Mouse (Mus musculus) heart, adult 8-10 months (tissue): ENCODE measurements around the gene Sox6. TPM values are rescaled to one million over a fixed set of nuclear protein-coding genes. Genes with fewer than 3 reads are reported as not detected.

Source experiments
- DNase-seq: peaks from one replicate; pipeline ENCODE4 v3.0.0; 2022; ENCODE audit warnings: low spot score
- total RNA-seq, 4 experiments: library from RNA; stranded (reverse); gene quantifications; 2 replicates each; pipeline ENCODE4 v1.2.4; 2022

The Sox6 gene
- total RNA-seq, 4 experiments from 2014 or later, result 21.3 to 32.2 (median 26.4) TPM

- no peak for DNase-seq
Measured at GRCm38 (mm10) chr7:115565060-115565426, 473.6 kb downstream of the Sox6 start.

GRCm38 (mm10) chr7:115564359-115565059, 474.1 kb downstream of the Sox6 start:
- DNase-seq, result no peak

DNA sequence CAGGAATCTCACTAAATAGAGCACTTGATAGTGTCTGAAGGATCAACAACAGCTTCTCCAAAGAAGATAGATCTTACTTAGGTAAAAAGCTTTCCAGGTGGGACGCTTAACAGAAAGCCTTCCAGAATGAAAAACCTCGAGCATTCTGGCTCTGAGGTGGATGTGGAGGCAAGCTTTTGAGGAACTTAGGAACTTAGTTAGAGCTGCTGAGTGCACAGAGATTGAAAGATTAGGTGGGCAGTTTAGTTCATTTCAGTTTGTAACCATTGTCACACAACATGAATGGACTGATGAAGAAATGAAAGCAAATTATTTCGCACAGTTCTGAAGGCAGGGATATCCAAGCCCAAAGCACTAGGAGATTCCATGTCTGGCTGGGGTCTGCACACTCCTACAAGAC, 481.9 kb downstream of the Sox6 start:
- DNase-seq, result no peak

GRCm38 (mm10) chr7:115550197-115550804, 488.3 kb downstream of the Sox6 start:
- DNase-seq, result no peak

GRCm38 (mm10) chr7:115549670-115550069, 488.9 kb downstream of the Sox6 start:
- no peak for DNase-seq

GRCm38 (mm10) chr7:115545585-115546374, 492.8 kb downstream of the Sox6 start:
- no peak for DNase-seq

- DNase-seq, result no peak
Measured at GRCm38 (mm10) chr7:115543596-115543995, 495.0 kb downstream of the Sox6 start.

GRCm38 (mm10) chr7:115540261-115540660, 498.3 kb downstream of the Sox6 start:
- no peak for DNase-seq

GRCm38 (mm10) chr7:115539003-115539402, 499.6 kb downstream of the Sox6 start:
- DNase-seq, result no peak

DNA sequence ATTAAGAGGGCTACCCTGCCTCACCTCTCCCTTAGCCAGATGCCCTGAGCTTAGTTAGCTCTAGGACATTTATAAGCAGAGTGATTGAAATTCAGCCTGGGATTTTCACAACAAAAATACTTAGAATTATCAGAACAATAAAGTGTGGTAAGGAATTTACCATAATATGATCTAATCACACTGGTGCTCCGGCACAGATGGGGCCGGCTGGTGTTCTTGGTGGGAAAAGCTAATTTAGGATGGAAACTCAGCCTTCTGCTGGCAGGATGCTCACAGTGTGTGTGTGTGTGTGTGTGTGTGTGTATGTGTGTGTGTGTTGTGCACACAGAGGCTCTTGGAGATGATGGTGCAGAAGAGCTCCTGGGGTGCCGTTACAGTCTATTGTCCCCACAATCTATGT, 501.0 kb downstream of the Sox6 start:
- no peak for DNase-seq

DNA sequence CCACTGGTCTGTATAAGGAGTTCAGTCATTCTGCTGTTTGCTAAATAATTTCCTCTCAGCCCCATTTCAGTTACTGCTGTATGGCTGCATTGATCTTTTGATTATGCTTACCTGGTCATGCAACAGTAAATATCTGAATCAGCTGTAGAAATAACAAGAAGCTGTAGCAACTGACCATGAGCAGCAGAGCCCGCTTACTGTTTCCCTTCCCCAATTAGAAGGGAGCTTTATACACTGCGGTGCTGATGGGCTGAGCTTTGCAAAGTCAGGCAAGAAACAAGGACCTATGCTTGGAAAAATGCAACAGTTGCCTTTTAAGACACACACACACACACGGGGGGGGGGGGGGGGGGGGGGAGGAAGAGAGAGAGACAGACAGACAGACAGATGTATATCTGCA, 502.1 kb downstream of the Sox6 start:
- DNase-seq, result no peak

GRCm38 (mm10) chr7:115531875-115532274, 506.7 kb downstream of the Sox6 start:
- no peak for DNase-seq

GRCm38 (mm10) chr7:115531217-115531616, 507.4 kb downstream of the Sox6 start:
- no peak for DNase-seq

DNA sequence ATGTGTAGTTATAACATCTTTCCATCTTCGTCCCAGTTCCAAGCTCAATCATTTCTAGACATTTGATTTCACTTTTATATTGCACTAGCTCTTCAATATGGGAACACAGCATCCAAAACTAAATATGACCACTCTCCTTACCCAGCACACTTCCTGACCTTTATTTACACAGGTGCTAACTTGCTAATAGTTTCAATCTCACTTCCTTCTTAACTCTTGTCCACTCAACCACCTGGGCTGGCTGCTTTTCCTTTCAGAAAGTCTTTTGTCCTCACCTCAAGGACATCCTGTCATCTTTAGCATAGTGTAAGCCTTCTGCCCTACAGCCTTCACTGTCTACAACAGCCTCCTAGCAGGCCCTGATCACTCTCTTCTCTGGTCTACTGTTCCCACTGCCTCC, 520.9 kb downstream of the Sox6 start:
- DNase-seq, result no peak

DNA sequence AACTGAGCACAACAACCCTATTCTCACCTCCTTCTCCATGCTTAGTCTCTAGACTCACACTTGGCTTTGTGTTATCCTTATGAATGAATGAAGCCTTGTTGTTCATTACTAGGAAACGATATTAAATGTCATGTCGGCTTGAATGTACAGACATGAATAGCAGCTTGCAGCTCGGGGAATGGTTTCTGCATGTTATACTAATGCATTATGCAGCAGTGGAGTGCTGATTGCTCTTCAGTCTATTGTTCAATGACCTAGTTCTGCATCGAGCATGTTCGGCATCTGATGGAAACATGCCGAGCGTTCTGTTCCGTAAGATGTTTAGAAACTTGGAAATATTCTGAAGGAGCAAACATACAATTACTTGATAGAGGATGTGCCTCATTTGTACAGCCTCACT, 524.9 kb downstream of the Sox6 start:
- no peak for DNase-seq

DNA sequence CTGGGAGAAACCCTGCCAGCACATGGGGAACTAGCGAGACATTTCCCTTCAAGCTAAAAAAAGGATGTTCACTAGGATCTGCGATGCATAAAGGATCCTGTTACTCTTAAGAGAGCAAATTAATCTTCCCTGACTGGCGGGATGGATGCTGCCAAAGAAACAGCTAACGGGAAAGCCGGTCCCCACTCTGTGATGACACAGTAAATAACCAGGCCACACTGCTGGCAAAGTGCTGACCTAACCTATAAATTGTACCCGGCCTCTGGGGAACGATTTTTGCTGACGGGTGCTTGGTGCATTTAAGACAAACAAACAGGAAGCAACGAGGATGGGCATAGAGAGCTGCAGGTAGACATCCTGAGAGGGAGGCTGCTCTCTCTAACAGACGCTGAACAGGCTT, 526.8 kb downstream of the Sox6 start:
- no peak for DNase-seq

GRCm38 (mm10) chr7:115511091-115511490, 527.5 kb downstream of the Sox6 start:
- DNase-seq, result peak; percentile 21

DNA sequence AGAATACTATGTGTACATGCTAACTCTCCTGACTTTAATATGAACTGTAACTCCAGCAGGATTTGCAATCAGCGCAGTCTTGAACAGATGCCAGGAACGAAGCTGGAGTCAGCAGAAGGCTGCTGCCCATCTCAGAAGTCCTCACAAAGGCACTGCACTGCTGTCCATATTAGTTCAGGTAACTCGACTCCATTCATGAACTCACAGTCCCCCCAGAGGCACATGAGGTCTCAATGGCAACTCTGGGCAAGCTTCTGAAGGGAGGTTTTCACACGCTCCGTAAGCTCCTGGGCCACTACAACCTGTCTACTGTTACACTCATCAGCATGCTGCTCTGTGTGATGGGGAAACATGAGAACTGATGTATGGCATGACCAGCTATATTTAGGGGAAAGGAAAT, 528.6 kb downstream of the Sox6 start:
- no peak for DNase-seq

DNA sequence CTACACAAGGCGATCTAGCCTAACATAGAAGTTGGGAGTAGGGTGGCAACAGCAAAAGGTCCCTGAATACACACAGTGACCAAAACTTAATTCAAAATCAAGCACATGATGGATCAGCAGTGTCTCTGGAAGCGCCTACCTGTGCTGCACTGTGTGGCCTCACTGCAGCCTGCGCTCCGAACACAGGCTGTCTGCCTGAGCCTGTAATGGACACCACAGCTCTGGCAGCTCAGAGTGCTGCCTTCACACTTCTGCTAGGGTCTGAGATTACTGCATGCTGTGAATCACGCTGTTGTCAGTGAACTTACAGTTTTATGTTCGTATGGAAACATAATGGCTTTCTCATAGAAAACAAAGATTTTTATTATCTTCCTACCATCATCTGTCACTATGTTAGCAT, 532.2 kb downstream of the Sox6 start:
- DNase-seq, result no peak

DNA sequence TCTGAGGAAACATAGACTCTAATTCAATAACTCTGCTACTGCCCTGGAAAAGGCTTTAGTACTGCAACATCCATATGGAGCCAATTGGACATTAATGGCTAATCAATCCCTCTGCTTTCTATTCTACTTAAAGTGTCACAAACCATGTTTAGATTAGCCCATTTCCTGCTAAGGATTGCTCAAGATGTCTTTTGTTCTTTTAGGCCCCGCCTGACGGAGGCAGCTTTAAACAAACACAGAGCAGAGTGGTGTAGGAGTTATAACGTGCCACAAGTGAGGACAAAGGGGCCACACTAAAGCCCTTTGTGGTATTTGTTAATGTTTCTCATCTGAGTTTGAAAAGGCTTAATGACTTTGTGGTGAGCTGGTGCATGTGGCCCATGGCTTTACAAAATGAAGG, 537.1 kb downstream of the Sox6 start:
- DNase-seq, result no peak

DNA sequence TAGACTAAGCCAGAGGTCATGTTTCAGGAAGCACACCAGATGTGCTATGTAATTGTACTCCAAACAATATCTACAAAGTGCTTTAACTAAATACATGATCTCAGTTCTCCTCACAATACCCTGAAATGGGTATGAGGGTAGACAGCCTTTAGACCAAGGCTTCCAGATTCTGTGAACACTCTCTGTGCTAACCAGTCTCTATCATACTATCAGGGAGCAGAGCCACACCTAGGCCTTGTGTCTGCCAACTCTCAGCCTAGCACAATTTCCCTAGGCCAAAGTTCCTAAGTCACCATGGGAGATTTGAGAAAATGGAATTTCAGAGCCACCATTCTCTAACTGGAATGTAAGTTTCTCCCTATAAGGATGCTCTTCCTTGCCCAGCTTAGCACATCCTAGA, 537.8 kb downstream of the Sox6 start:
- no peak for DNase-seq

- no peak for DNase-seq
Measured at GRCm38 (mm10) chr7:115500170-115500569, 538.4 kb downstream of the Sox6 start.

DNA sequence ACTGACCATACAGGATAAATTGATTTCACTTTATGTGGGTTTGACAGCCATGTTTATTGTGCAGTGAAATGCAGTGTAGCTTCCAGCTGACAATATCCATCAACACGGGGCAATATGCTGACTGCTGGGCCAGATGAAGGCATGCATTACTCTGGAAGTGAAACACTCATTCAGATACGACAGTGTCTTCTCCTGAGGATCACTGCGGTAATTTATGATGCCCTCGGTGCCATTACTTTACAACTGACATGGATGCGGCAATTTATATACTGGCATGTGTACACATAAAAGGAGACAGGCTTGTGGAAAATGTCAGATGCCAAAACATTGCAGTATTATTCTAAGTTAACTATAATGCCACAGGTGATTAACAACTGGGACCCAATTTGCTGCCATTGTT, 546.9 kb downstream of the Sox6 start:
- no peak for DNase-seq
